Mouse (Mus musculus): ENCODE results near the gene Plekhg6. TPM values are rescaled to one million over a fixed set of nuclear protein-coding genes. Genes with fewer than 3 reads are reported as not detected.

The Plekhg6 gene
- polyA plus RNA-seq, 1 experiment from 2014 or later: 1.0 TPM

GRCm38 (mm10) chr6:125330626-125331326 is 49.8 kb downstream of the Plekhg6 start:
- DNase-seq (ENCODE audit: low spot score): peak; percentile 49

GRCm38 (mm10) chr6:125328243-125328642 is 52.4 kb downstream of the Plekhg6 start:
- DNase-seq (ENCODE audit: low spot score): peak; percentile 55

DNA sequence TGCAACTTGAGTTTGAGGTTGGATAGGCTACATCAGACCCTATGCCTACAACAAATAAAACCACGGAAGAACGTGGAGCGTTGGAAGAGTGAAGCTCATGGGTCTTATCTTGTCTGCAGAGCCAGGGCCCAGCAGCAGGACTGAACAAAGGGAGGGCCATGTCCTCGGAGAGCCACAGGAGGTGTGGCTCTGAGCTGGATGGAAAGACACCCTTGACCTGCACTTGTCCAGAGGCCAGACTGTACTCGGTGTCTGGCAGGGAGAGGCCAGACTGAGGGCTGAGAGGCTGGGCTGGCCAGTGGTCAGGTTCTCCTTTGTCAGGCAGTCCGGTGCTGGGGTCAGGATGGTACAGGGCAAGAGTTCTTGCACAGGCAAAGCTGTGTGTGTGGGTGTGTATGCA is 55.3 kb downstream of the Plekhg6 start:
- no peak for DNase-seq (ENCODE audit: low spot score)

GRCm38 (mm10) chr6:125323547-125323946 is 57.0 kb downstream of the Plekhg6 start:
- no peak for DNase-seq (ENCODE audit: low spot score)

DNA sequence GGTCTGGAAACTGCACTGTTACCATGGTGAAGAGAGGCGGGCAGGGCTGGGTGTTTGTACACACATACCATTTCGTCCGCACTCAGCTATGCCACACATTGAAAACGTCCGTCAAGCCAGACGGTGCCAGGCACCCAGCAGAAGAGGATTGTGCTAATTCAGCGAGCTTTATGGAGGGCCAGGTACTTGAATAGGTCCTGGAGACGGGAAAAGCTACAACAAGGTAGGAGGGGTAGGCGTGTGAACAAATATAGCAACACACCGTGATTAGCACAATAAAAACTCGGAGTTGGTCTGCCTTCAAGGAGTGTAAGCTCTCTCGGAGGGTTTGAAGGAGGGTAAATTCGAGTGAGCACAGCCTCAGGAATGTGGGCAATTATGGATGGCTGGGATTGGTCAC is 57.8 kb downstream of the Plekhg6 start:
- DNase-seq (ENCODE audit: low spot score): no peak

GRCm38 (mm10) chr6:125321114-125321855 is 59.3 kb downstream of the Plekhg6 start:
- DNase-seq (ENCODE audit: low spot score): no peak

DNA sequence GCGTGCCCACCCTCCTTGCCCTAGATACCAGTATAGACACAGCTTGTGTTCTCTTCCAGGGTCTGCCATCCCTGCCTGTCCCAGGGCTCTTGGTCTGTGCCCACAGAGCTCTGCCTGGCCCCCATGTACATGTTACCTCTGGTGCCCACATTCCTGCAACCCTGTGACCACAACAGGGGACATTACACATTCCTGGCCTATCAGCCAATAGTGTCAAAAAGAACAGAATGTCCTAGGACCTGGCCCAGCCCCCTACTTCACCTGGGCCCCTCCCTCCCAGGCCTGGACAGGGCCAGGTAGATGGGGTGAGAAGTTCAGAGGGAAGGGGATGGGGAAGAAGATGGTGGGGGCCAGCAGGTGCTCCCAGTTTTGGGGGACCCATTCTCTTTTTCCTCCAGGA is 60.3 kb downstream of the Plekhg6 start, which contains the start of gene Scnn1a:
Gene Scnn1a (plus strand): TSS at position 337 of the 400 bp plus-strand sequence.
- DNase-seq (ENCODE audit: low spot score): no peak

DNA sequence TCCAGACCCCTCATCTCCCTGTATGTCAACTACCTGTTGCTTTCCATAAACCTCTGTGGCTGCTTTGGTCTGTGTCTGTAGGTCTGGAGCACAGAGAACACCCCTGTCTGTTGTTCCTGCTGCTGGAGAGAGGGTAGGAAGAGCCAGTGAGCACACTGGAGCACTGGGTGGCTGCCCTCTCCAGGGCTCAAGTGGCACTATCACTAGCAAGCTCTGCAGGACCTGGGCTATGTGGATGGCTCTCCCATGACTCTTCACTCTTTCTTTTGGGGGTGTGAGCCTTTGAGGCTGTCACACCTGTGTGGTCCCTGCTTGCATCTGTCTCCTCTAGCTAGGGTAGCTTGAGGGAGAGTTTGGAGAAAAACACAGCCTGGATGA is 60.7 kb downstream of the Plekhg6 start:
- DNase-seq (ENCODE audit: low spot score): no peak

DNA sequence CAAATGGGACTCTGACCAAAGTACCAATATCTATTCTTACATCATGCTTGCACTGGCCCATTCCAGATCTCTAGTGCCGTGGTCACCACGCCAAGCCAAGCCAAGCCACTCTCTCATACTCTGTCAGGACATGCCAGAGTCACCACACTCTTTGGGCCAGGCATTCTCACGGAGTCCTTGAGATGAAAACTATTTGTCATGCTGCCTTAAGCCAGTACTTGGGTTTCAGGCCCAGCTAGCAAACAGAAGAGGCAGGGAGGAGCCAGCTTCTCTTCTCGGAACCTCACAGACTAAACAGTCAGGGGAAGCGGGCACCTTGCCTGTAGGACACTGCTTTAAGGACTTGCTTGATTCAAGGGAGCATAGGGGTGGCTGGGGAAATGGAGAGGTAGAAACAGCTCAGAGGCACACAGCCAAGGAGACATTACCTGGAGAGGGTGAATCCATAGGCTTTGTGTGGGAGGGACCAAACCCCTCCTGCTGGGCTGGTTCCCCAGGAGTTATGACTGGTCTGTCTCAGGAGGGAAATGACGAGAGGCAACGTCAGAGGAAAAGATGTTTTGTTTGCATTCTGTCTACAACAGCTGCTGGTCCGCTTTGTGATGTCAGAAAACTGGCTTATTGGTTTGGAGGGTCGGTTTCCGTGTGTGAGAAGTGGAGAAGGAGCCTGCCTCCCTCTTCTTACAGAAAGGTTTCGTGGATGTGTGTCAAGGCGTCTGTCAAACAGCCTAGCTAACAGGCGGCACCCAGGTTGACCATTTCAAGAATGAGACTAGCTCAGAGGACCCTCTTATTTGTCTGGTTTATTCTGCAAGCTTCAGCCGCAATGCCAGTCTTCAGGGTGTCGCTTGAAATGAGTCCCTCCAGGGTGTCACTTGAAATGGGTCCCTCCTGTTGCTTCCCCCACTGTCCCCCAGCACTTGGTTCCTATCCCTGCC is 61.3 kb downstream of the Plekhg6 start:
- no peak for DNase-seq (ENCODE audit: low spot score)

- no peak for DNase-seq (ENCODE audit: low spot score)
These were observed 63.5 kb downstream of the Plekhg6 start for GRCm38 (mm10) chr6:125317077-125317476.

DNA sequence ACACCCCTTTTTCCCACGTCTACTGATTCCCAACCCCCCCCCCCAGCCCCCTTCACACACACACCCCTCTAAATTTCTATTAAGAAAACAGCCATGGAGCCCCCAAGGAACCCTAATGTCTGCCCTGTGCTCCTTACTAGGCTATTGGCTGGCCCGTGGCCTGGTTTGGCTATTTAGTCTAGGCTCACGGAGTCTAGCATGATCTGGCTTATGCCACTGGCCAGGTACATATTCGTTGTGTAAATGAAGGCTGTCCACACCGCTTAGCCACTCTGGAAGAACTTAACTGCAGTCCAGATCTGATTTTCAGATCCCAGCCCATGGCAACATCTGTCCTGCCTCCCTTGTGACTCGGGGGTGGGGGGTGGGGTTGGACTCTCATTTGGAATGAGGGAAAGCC is 65.8 kb downstream of the Plekhg6 start:
- DNase-seq (ENCODE audit: low spot score): no peak

DNA sequence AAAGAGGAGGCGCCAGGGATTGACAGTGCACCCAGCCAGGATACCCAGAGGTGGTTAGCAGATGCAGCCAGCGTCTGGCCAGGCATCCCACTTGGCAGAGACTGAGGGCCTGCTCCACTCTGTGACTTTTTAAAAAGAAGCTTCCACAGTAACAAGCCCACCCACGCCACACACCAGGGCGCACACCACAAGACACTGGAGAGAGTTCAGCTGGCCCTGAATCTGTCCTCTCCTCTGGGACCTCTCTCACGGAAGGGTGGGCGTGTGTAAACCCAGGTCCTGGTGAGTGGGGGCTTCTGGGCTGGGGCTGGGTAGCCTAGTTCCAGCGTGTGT is 66.4 kb downstream of the Plekhg6 start:
- DNase-seq (ENCODE audit: low spot score): no peak

- DNase-seq (ENCODE audit: low spot score): peak; percentile 20
These were observed 66.9 kb downstream of the Plekhg6 start, which contains the start of gene Ltbr for GRCm38 (mm10) chr6:125313546-125314230. Gene Ltbr (minus strand): TSS chr6:125313885.

Other genes starting within 250 kb of the Plekhg6 start
- 53.9 and 60.7 TPM in 2 replicates for gene Nop2, start 248.9 kb downstream of the Plekhg6 start, polyA plus RNA-seq (2015; fragmentation: Nextera tagmentation; extraction: Ambion mirVana)
- gene Iffo1, start 235.6 kb downstream of the Plekhg6 start, polyA plus RNA-seq (2015; fragmentation: Nextera tagmentation; extraction: Ambion mirVana): 13.8 and 19.0 TPM in 2 replicates
- gene Gapdh, start 214.3 kb downstream of the Plekhg6 start, polyA plus RNA-seq (2015; fragmentation: Nextera tagmentation; extraction: Ambion mirVana): 1,452 and 1,606 TPM in 2 replicates
- 130 and 153 TPM in 2 replicates for gene Ncapd2, start 189.1 kb downstream of the Plekhg6 start, polyA plus RNA-seq (2015; fragmentation: Nextera tagmentation; extraction: Ambion mirVana)
- gene Mrpl51, start 189.0 kb downstream of the Plekhg6 start, polyA plus RNA-seq (2015; fragmentation: Nextera tagmentation; extraction: Ambion mirVana): 281 and 294 TPM in 2 replicates
- gene Vamp1, start 165.2 kb downstream of the Plekhg6 start, polyA plus RNA-seq (2015; fragmentation: Nextera tagmentation; extraction: Ambion mirVana): 61.0 and 75.3 TPM in 2 replicates
- 42.5 and 53.1 TPM in 2 replicates for gene Tapbpl, start 148.9 kb downstream of the Plekhg6 start, polyA plus RNA-seq (2015; fragmentation: Nextera tagmentation; extraction: Ambion mirVana)
- gene Cd27, start 143.8 kb downstream of the Plekhg6 start, polyA plus RNA-seq (2015; fragmentation: Nextera tagmentation; extraction: Ambion mirVana): 175 and 252 TPM in 2 replicates
- 0.22 and 0.36 TPM in 2 replicates for gene Tuba3a, start 94.8 kb downstream of the Plekhg6 start, polyA plus RNA-seq (2015; fragmentation: Nextera tagmentation; extraction: Ambion mirVana)
- gene Ltbr, start 66.9 kb downstream of the Plekhg6 start, polyA plus RNA-seq (2015; fragmentation: Nextera tagmentation; extraction: Ambion mirVana): 29.6 and 30.9 TPM in 2 replicates
- gene Scnn1a, start 60.1 kb downstream of the Plekhg6 start, polyA plus RNA-seq (2015; fragmentation: Nextera tagmentation; extraction: Ambion mirVana): 9.0 and 9.5 TPM in 2 replicates
- 67.3 and 67.9 TPM in 2 replicates for gene Tnfrsf1a, start 31.4 kb downstream of the Plekhg6 start, polyA plus RNA-seq (2015; fragmentation: Nextera tagmentation; extraction: Ambion mirVana)
- 85.6 and 85.9 TPM in 2 replicates for gene Cd9, start 114.0 kb upstream of the Plekhg6 start, polyA plus RNA-seq (2015; fragmentation: Nextera tagmentation; extraction: Ambion mirVana)
- gene Vwf, start 166.0 kb upstream of the Plekhg6 start, polyA plus RNA-seq (2015; fragmentation: Nextera tagmentation; extraction: Ambion mirVana): 4.2 and 5.1 TPM in 2 replicates

Data from thymus, postnatal 0 days (tissue).